Mouse (Mus musculus) urinary bladder, postnatal 14 days (tissue): ENCODE data around the gene 1700069L16Rik.

ENCODE experiments used
- DNase-seq: peaks from one replicate; pipeline ENCODE4 v3.0.0; 2021; ENCODE audit warnings: low spot score

The 1700069L16Rik gene

GRCm38 (mm10) chr5:113724446-113724845 lies at the start of gene 1700069L16Rik:
Gene 1700069L16Rik (minus strand): TSS chr5:113724772.
- DNase-seq, result peak; percentile 79

GRCm38 (mm10) chr5:113773664-113774063 lies 49.1 kb upstream of the 1700069L16Rik start:
- peak; percentile 89 for DNase-seq

- DNase-seq, result no peak
Observed at GRCm38 (mm10) chr5:113772905-113773519, 48.4 kb upstream of the 1700069L16Rik start.

- DNase-seq, result peak; percentile 95
Observed at GRCm38 (mm10) chr5:113772450-113772895, 47.9 kb upstream of the 1700069L16Rik start, which contains the start of the genes Sart3 and Iscu. Gene Sart3 (minus strand): TSS chr5:113772510. Gene Iscu (plus strand): TSS chr5:113772748.

GRCm38 (mm10) chr5:113771213-113772162 lies 46.9 kb upstream of the 1700069L16Rik start:
- DNase-seq, result peak; percentile 86

- DNase-seq, result no peak
Observed at GRCm38 (mm10) chr5:113768806-113769205, 44.2 kb upstream of the 1700069L16Rik start.

GRCm38 (mm10) chr5:113765641-113766526 lies 41.3 kb upstream of the 1700069L16Rik start:
- no peak for DNase-seq

- DNase-seq, result no peak
Observed at GRCm38 (mm10) chr5:113764426-113764825, 39.9 kb upstream of the 1700069L16Rik start.

- DNase-seq, result no peak
Observed at GRCm38 (mm10) chr5:113761585-113761984, 37.0 kb upstream of the 1700069L16Rik start.

GRCm38 (mm10) chr5:113755347-113756030 lies 30.9 kb upstream of the 1700069L16Rik start:
- DNase-seq, result no peak

GRCm38 (mm10) chr5:113751521-113752157 lies 27.1 kb upstream of the 1700069L16Rik start:
- no peak for DNase-seq

GRCm38 (mm10) chr5:113748556-113749331 lies 24.2 kb upstream of the 1700069L16Rik start:
- DNase-seq, result no peak

- no peak for DNase-seq
Observed at GRCm38 (mm10) chr5:113747629-113748028, 23.1 kb upstream of the 1700069L16Rik start.

- DNase-seq, result no peak
Observed at GRCm38 (mm10) chr5:113737607-113738237, 13.2 kb upstream of the 1700069L16Rik start.

- DNase-seq, result no peak
Observed at GRCm38 (mm10) chr5:113736522-113737164, 12.1 kb upstream of the 1700069L16Rik start.

- DNase-seq, result no peak
Observed at GRCm38 (mm10) chr5:113736113-113736502, 11.5 kb upstream of the 1700069L16Rik start.

- peak; percentile 94 for DNase-seq
Observed at GRCm38 (mm10) chr5:113735345-113736112, 11.0 kb upstream of the 1700069L16Rik start, which contains the start of gene Ficd. Gene Ficd (plus strand): TSS chr5:113735803.

- no peak for DNase-seq
Observed at GRCm38 (mm10) chr5:113735023-113735344, 10.4 kb upstream of the 1700069L16Rik start.
